Mouse (Mus musculus): ENCODE results near the gene Sema4d. TPM values are rescaled to one million over a fixed set of nuclear protein-coding genes. Genes with fewer than 3 reads are reported as not detected.

Sema4d gene
- polyA plus RNA-seq, 1 experiment from 2014 or later = 11.5 TPM

Small RNAs within 50 kb of the gene (microRNA-seq; reads per million reads assigned to microRNA genes)
- not detected for gene Gm23566

Other genes with a start within 250 kb of the Sema4d start
- gene Shc3, start 224.3 kb downstream of the Sema4d start, polyA plus RNA-seq (2014; fragmentation: Nextera tagmentation; extraction: Ambion mirVana) = 5.0 and 8.3 TPM in 2 replicates
- gene Cks2, start 148.5 kb downstream of the Sema4d start, polyA plus RNA-seq (2014; fragmentation: Nextera tagmentation; extraction: Ambion mirVana) = 48.1 and 69.3 TPM in 2 replicates
- gene Secisbp2, start 142.1 kb downstream of the Sema4d start, polyA plus RNA-seq (2014; fragmentation: Nextera tagmentation; extraction: Ambion mirVana) = 26.3 and 32.2 TPM in 2 replicates
- 58.7 and 85.9 TPM in 2 replicates for gene Gadd45g, start 52.9 kb upstream of the Sema4d start, polyA plus RNA-seq (2014; fragmentation: Nextera tagmentation; extraction: Ambion mirVana)

All from midbrain, embryonic 14.5 days (tissue).